Mouse (Mus musculus) forebrain, embryonic 11.5 days (tissue): Measurements from ENCODE around the gene Entpd1. TPM values are rescaled to one million over a fixed set of nuclear protein-coding genes. Genes with fewer than 3 reads are reported as not detected.
A peak's percentile ranks its signal among the peaks of the same experiment; 100 is the strongest.

Experiments used
- ATAC-seq: fragments of 200-750 bp; cut with Nextera tagmentation; replicated peaks from 2 replicates; pipeline ENCODE4 v1.8.0; 2017; ENCODE audit warnings: moderate TSS enrichment; ENCODE audit not compliant: low FRiP score
- DNase-seq: peaks from one replicate; pipeline ENCODE4 v3.0.0-alpha.2; 2017; ENCODE audit warnings: low spot score
- H3K27ac ChIP-seq: fragments of 300-500 bp; sonication (generic); 2 replicates; pipeline ENCODE4 v1.5.1; 2014; ENCODE audit warnings: low read depth, low read length
- H3K27me3 ChIP-seq: fragments of 300-500 bp; sonication (generic); 2 replicates; pipeline ENCODE4 v1.6.1; 2014; ENCODE audit warnings: mild to moderate bottlenecking, low read length, mixed read lengths; ENCODE audit not compliant: control insufficient read depth, insufficient read depth
- H3K36me3 ChIP-seq: fragments of 300-500 bp; sonication (generic); 2 replicates; pipeline ENCODE4 v1.6.1; 2014; ENCODE audit warnings: mild to moderate bottlenecking, low read length, moderate library complexity, mixed read lengths; ENCODE audit not compliant: control insufficient read depth, insufficient read depth
- H3K4me1 ChIP-seq: fragments of 300-500 bp; sonication (generic); replicated peaks from 2 replicates; pipeline ENCODE4 v1.6.1; 2014; ENCODE audit warnings: low read length, mixed read lengths; ENCODE audit not compliant: control insufficient read depth, insufficient read depth
- H3K4me2 ChIP-seq: fragments of 300-500 bp; sonication (generic); 2 replicates; pipeline ENCODE4 v1.6.1; 2014; ENCODE audit warnings: low read depth, mild to moderate bottlenecking, low read length, moderate library complexity, mixed read lengths; ENCODE audit not compliant: severe bottlenecking
- H3K4me3 ChIP-seq: fragments of 300-500 bp; sonication (generic); 2 replicates; pipeline ENCODE4 v1.5.1; 2014; ENCODE audit warnings: low read depth, low read length
- H3K9ac ChIP-seq: fragments of 300-500 bp; sonication (generic); 2 replicates; pipeline ENCODE4 v1.6.1; 2014; ENCODE audit warnings: low read length
- H3K9me3 ChIP-seq: fragments of 300-500 bp; sonication (generic); 2 replicates; pipeline ENCODE4 v1.6.1; 2016; ENCODE audit warnings: low read length, mixed read lengths; ENCODE audit not compliant: control insufficient read depth
- WGBS: fragments of 180-500 bp; shearing (Covaris S2); extraction: QIAGEN DNeasy Blood & Tissue Kit; methylation state at CpG from one replicate; pipeline ENCODE4 v1.1.7; 2014; 5-methylcytosine and 5-hydroxymethylcytosine counted together
- polyA plus RNA-seq: library from polyadenylated mRNA; unstranded; fragments of >200 nt; fragmentation: Nextera tagmentation; extraction: Ambion mirVana; gene quantifications from 2 replicates; pipeline ENCODE4 v1.2.1, GENCODE M21; 2014

Gene Entpd1
- polyA plus RNA-seq, 1 experiment from 2014 or later: 9.3 TPM

DNA sequence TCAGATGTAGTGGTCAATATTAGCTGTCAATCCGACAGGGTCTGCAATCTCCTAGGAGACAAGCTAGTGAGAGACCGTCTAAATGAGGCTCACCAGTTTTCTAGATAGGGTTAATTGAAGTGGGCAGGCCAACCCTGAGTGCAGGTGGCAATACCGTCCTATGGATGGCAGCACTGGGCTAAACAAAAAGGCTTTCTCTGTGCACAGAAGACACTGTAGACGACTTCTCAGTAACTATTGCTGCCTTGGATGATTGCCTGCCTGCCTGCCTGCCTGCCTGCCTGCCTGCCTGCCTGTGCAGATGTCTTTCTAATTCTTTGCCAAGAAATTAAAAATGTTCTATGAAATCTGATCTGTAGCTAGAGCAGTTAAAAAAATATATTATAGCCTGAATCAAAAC, 134.4 kb downstream of the Entpd1 start:
- no peak overlapping the region for H3K4me3 ChIP-seq
- H3K27ac ChIP-seq: no peak overlapping the region
- DNase-seq (no peak), ATAC-seq (0 out of 2 replicates have a peak, but pooled peaks have one; percentile 42)
- no peak overlapping the region for H3K4me2 ChIP-seq
- no peak overlapping the region for H3K9ac ChIP-seq
- H3K4me1 ChIP-seq: no peaks in the 10 kb centered on the region
- H3K27me3 ChIP-seq: no peaks in the 10 kb centered on the region
- WGBS: 45% methylated on average over 4 of the region's 4 CpGs
- H3K36me3 ChIP-seq: no peaks in the 10 kb centered on the region
- H3K9me3 ChIP-seq: no peaks in the 10 kb centered on the region

- H3K4me2 ChIP-seq: no peak within 1 kb of the TSS
- no peak within 1 kb of the TSS for H3K9ac ChIP-seq
- H3K27me3 ChIP-seq: no peaks in the 10 kb centered on the region
- no peak within 1 kb of the TSS for H3K27ac ChIP-seq
- no peak for DNase-seq
- no peaks in the 10 kb centered on the region for H3K36me3 ChIP-seq
- H3K9me3 ChIP-seq: no peaks in the 10 kb centered on the region
- WGBS: 80% methylated on average over 14 of the region's 17 CpGs
- no peak for ATAC-seq
- no peaks in the 10 kb centered on the region for H3K4me1 ChIP-seq
- H3K4me3 ChIP-seq: no peak within 1 kb of the TSS
Observed at GRCm38 (mm10) chr19:40748559-40748958, 136.4 kb downstream of the Entpd1 start, which contains the start of gene Cc2d2b. Cc2d2b (plus strand) TSS chr19:40748753.

DNA sequence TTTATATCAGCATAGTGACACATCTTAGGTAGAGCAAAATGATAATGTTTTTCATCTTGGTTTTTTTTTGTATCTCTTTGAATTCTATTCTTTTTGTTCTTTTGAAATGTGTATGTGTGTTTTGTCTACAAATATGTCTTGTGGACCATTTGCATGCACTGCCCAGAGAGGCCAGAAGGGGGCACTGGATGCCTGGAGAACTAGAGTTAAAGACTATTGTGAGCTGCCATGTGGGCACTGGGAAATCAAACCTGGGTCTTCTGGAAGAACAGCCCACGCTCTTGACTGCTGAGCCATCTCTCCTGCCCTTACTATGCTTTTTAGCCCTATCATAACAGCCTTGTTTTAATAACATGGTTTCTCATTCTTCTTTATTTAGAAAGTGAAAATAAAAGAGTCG, 142.1 kb downstream of the Entpd1 start:
- Histone ChIP-seq H3K4me2 (no peak overlapping the region), H3K4me3 (no peak overlapping the region), H3K36me3 (no peaks in the 10 kb centered on the region), H3K27ac (no peak overlapping the region), H3K4me1 (no peaks in the 10 kb centered on the region), H3K9me3 (no peaks in the 10 kb centered on the region), H3K27me3 (no peaks in the 10 kb centered on the region), H3K9ac (no peak overlapping the region)
- ATAC-seq: no peak
- WGBS: 77% methylated on average over 2 of the region's 2 CpGs
- peak; percentile 72 for DNase-seq

DNA sequence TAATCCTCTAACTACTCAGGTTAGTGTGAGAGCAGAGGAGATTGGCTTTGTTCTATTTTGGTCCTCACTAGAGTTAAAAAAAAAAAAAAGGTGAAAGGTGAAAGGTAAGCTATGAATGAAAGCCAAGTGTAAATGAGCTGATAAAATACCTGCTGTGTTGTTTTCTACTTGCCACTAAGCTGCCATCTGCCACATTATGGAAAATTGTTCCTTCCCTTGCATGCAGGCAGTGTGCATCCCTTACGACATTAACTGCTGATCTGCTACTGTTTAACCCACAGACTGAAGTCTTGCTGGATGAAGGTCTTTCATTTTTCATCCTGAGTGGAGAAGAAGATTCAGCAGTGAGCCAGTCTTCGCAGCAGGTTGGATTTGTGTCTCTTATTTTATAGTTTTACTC, 147.9 kb downstream of the Entpd1 start:
- H3K4me3 ChIP-seq: no peak overlapping the region
- ATAC-seq (no peak), DNase-seq (no peak)
- peaks cover 2% of the 10 kb centered on the region; the same call in 1 of the 2 replicates for H3K4me1 ChIP-seq
- no peak overlapping the region for H3K9ac ChIP-seq
- no peaks in the 10 kb centered on the region for H3K36me3 ChIP-seq
- no peak overlapping the region for H3K4me2 ChIP-seq
- H3K9me3 ChIP-seq: no peaks in the 10 kb centered on the region
- no peaks in the 10 kb centered on the region for H3K27me3 ChIP-seq
- H3K27ac ChIP-seq: no peak overlapping the region
- 68% methylated on average over 2 of the region's 2 CpGs for WGBS

GRCm38 (mm10) chr19:40762023-40762759, 150.0 kb downstream of the Entpd1 start:
- WGBS: 38% methylated on average over 22 of the region's 22 CpGs
- no peak for DNase-seq
- H3K27ac ChIP-seq: no peak overlapping the region

DNA sequence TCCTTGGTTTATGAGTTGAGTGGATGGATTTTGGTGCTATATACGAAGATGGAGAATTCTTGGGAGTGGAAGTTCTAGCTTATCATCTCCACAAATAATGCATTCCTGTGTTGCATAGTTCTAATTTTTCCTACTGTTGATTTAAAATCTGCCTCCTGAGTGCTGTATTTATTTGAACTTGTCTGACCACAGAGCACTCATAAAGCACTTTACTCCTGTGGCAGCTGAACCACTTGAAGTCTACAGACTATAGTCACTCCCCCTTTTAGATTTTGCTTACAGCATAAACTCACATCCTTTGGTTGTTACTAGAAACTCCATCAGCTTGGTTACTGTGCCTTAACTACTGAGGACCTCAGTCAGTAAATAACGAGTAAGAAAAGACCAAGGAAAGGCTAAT, 155.0 kb downstream of the Entpd1 start:
- H3K36me3 ChIP-seq: no peaks in the 10 kb centered on the region
- no peak overlapping the region for H3K4me2 ChIP-seq
- no peak overlapping the region for H3K4me3 ChIP-seq
- no peak overlapping the region for H3K27ac ChIP-seq
- WGBS: 86% methylated on average over 2 of the region's 2 CpGs
- no peaks in the 10 kb centered on the region for H3K27me3 ChIP-seq
- H3K9me3 ChIP-seq: no peaks in the 10 kb centered on the region
- no peaks in the 10 kb centered on the region; the same call in 1 of the 2 replicates for H3K4me1 ChIP-seq
- no peak for ATAC-seq
- no peak for DNase-seq
- H3K9ac ChIP-seq: no peak overlapping the region

More at GRCm38 (mm10) chr19:40762023-40762759, 150.0 kb downstream of the Entpd1 start:
- Histone ChIP-seq H3K9ac (peak overlapping the region; percentile 45; the same call in 1 of the 2 replicates), H3K27me3 (no peaks in the 10 kb centered on the region), H3K4me2 (peak overlapping the region; percentile 45), H3K4me3 (peak overlapping the region; percentile 11; the same call in 1 of the 2 replicates), H3K9me3 (no peaks in the 10 kb centered on the region), H3K36me3 (no peaks in the 10 kb centered on the region), H3K4me1 (peaks cover 2% of the 10 kb centered on the region; the same call in 1 of the 2 replicates)
- no peak for ATAC-seq

GRCm38 (mm10) chr19:40769341-40769770, 157.2 kb downstream of the Entpd1 start:
- no peaks in the 10 kb centered on the region for H3K4me1 ChIP-seq
- H3K27ac ChIP-seq: no peak overlapping the region
- no peak overlapping the region for H3K9ac ChIP-seq
- WGBS: 48% methylated on average over 7 of the region's 7 CpGs
- no peaks in the 10 kb centered on the region for H3K27me3 ChIP-seq
- H3K4me3 ChIP-seq: no peak overlapping the region
- no peaks in the 10 kb centered on the region for H3K36me3 ChIP-seq
- H3K4me2 ChIP-seq: no peak overlapping the region
- no peaks in the 10 kb centered on the region for H3K9me3 ChIP-seq
- ATAC-seq: no peak
- DNase-seq: no peak

- no peaks in the 10 kb centered on the region for H3K9me3 ChIP-seq
- no peak overlapping the region for H3K27ac ChIP-seq
- no peak overlapping the region for H3K4me3 ChIP-seq
- WGBS: 77% methylated on average over 15 of the region's 15 CpGs
- DNase-seq (no peak), ATAC-seq (no peak)
- H3K4me1 ChIP-seq: no peaks in the 10 kb centered on the region
- H3K36me3 ChIP-seq: no peaks in the 10 kb centered on the region
- no peaks in the 10 kb centered on the region for H3K27me3 ChIP-seq
- H3K4me2 ChIP-seq: no peak overlapping the region
- H3K9ac ChIP-seq: no peak overlapping the region
Observed at GRCm38 (mm10) chr19:40788004-40788714, 176.0 kb downstream of the Entpd1 start.
